Mouse (Mus musculus) kidney, embryonic 14.5 days (tissue): Measurements from ENCODE around the gene Krt71. TPM values are rescaled to one million over a fixed set of nuclear protein-coding genes. Genes with fewer than 3 reads are reported as not detected.
"Not testable (repeated sequence)": the region's sequence is repeated elsewhere in the genome, so short reads cannot be mapped to it uniquely, and the experiment has no call there.

ENCODE experiments used
- ATAC-seq: fragments of 200-750 bp; cut with Nextera tagmentation; 2 replicates; pipeline ENCODE4 v1.8.0; 2017; ENCODE audit warnings: moderate number of reproducible peaks, mild to moderate bottlenecking, moderate TSS enrichment, moderate library complexity; ENCODE audit not compliant: low FRiP score, low TSS enrichment
- H3K27ac ChIP-seq: fragments of 300-500 bp; sonication (generic); 2 replicates; pipeline ENCODE4 v1.5.1; 2014; ENCODE audit warnings: low read depth, mild to moderate bottlenecking, low read length, moderate library complexity, mixed read lengths
- H3K27me3 ChIP-seq: fragments of 300-500 bp; sonication (generic); 2 replicates; pipeline ENCODE4 v1.6.1; 2014; ENCODE audit warnings: mild to moderate bottlenecking, low read length; ENCODE audit not compliant: control insufficient read depth, insufficient read depth
- H3K36me3 ChIP-seq: fragments of 300-500 bp; sonication (generic); 2 replicates; pipeline ENCODE4 v1.6.1; 2014; ENCODE audit warnings: low read length, mixed read lengths; ENCODE audit not compliant: control insufficient read depth, insufficient read depth
- H3K4me1 ChIP-seq: fragments of 300-500 bp; sonication (generic); 2 replicates; pipeline ENCODE4 v1.6.1; 2014; ENCODE audit warnings: low read length, mixed read lengths; ENCODE audit not compliant: control insufficient read depth, insufficient read depth
- H3K4me2 ChIP-seq: fragments of 300-500 bp; sonication (generic); replicated peaks from 2 replicates; pipeline ENCODE4 v1.6.1; 2014; ENCODE audit warnings: low read depth, mild to moderate bottlenecking, low read length
- H3K4me3 ChIP-seq: fragments of 300-500 bp; sonication (generic); 2 replicates; pipeline ENCODE4 v1.5.1; 2014; ENCODE audit warnings: mild to moderate bottlenecking, low read length
- H3K9ac ChIP-seq: fragments of 300-500 bp; sonication (generic); 2 replicates; pipeline ENCODE4 v1.6.1; 2014; ENCODE audit warnings: low read depth, mild to moderate bottlenecking, low read length, moderate library complexity
- H3K9me3 ChIP-seq: fragments of 300-500 bp; sonication (generic); 2 replicates; pipeline ENCODE4 v1.6.1; 2016; ENCODE audit warnings: low read length; ENCODE audit not compliant: control insufficient read depth
- WGBS: fragments of 180-500 bp; shearing (Covaris S2); extraction: QIAGEN DNeasy Blood & Tissue Kit; methylation state at CpG from one replicate; pipeline ENCODE4 v1.1.7; 2014; 5-methylcytosine and 5-hydroxymethylcytosine counted together
- microRNA-seq: library from miRNA; unstranded; fragments of <30 nt; microRNA quantifications from one replicate; pipeline ENCODE4, GENCODE M21; 2016
- polyA plus RNA-seq: library from polyadenylated mRNA; unstranded; fragments of >200 nt; fragmentation: Nextera tagmentation; extraction: Ambion mirVana; gene quantifications from 2 replicates; pipeline ENCODE4 v1.2.1, GENCODE M21; 2014

Krt71 gene
- polyA plus RNA-seq, 1 experiment from 2014 or later = not detected

DNA sequence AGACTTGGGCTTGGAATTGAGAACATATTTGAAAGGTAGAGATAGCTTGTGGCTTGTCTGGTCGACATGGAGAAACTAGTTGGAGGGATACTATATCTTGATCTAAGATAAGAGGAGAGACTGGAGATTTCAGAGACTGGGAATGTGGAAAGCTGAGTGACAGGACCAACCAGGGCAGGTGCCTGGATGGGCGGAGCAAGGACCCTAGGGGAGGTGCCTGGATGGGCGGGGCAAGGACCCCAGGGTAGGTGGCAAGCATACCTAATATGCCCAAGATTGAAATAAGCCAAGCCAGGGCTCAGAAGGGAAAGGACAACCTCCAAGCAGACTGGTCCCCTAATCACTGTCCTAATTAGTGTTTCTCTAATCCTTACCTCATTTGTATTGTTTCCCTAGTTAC, 43.7 kb downstream of the Krt71 start:
- no peak overlapping the region for H3K27ac ChIP-seq
- H3K4me3 ChIP-seq = no peak overlapping the region
- ATAC-seq = no peak
- no peaks in the 10 kb centered on the region for H3K9me3 ChIP-seq
- H3K27me3 ChIP-seq = no peaks in the 10 kb centered on the region
- 60% methylated on average over 3 of the region's 3 CpGs for WGBS
- no peaks in the 10 kb centered on the region for H3K4me1 ChIP-seq
- H3K9ac ChIP-seq = no peak overlapping the region
- no peak overlapping the region for H3K4me2 ChIP-seq
- no peaks in the 10 kb centered on the region for H3K36me3 ChIP-seq

DNA sequence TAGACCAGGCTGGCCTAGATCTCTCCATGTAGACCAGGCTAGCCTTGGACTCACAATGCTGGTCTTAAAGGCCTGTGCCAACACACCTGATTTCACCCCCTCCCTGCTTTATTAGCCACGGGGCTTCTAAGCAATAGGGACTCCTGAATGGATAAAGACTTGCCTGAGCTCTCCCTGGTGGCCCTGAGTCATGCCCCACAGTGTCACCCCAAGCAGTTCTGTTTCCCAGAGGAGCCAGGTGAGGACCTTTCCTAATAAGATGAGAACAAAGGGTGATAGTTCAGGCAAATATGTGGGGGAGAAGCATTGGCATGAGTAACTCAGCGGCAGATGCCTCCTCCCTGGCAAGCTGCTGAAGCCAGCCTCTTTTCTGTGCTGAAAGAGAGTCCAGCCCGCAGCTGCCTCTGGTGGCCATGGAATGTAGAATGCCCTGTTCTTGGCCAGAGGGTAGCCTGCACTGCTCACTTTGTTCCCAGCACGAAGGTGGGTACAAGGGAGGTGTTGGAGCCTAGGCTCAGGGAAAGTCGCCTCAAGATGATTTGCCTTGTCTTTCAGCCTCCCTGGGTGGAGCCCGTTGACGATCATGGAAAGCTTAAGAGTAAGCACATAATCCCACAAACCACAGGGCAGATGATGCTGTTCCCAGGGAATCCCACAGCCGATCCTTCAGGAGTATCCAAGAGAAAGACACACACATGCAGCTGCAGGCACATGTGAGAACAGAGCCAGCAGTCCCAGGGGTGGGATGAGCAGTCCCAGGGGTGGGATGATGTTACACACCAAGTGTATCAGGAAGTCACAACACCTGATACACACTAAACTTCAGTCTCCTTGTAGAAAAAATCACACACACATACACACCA, 45.4 kb downstream of the Krt71 start:
- ATAC-seq = no peak
- Histone ChIP-seq H3K4me3 (no peak overlapping the region), H3K9me3 (no peaks in the 10 kb centered on the region), H3K4me1 (no peaks in the 10 kb centered on the region), H3K27me3 (no peaks in the 10 kb centered on the region), H3K27ac (no peak overlapping the region), H3K9ac (no peak overlapping the region), H3K4me2 (no peak overlapping the region), H3K36me3 (no peaks in the 10 kb centered on the region)
- WGBS = 81% methylated on average over 8 of the region's 8 CpGs

DNA sequence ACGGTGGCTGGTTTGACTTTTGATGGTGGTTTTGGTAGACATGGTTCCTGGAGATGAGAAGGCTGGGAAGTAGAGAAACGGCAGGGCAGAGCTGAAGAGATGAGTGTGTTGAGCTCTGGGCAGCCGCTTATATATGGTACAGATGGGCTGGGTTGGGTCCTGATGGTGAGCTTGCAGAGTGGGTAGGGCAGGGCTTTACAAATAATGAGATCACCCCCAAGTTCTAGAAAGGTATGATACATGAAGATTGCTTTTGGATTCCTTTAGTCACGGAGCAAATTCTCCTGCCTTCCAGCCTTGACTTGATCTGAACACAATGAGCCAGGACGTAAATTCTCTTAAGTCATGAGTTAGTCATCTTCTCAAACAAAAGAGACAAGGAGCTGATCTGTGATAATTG, 48.7 kb downstream of the Krt71 start, which contains the start of gene Krt6a:
Gene Krt6a (minus strand): TSS at position 101 of the 400 bp plus-strand sequence.
- no peak for ATAC-seq
- H3K36me3 ChIP-seq = no peaks in the 10 kb centered on the region
- WGBS = 91% methylated on average over 5 of the region's 5 CpGs
- H3K9ac ChIP-seq = no peak within 1 kb of the TSS
- H3K9me3 ChIP-seq = no peaks in the 10 kb centered on the region
- H3K27me3 ChIP-seq = no peaks in the 10 kb centered on the region
- H3K4me3 ChIP-seq = no peak within 1 kb of the TSS
- no peak within 1 kb of the TSS for H3K4me2 ChIP-seq
- H3K27ac ChIP-seq = no peak within 1 kb of the TSS
- no peaks in the 10 kb centered on the region for H3K4me1 ChIP-seq

DNA sequence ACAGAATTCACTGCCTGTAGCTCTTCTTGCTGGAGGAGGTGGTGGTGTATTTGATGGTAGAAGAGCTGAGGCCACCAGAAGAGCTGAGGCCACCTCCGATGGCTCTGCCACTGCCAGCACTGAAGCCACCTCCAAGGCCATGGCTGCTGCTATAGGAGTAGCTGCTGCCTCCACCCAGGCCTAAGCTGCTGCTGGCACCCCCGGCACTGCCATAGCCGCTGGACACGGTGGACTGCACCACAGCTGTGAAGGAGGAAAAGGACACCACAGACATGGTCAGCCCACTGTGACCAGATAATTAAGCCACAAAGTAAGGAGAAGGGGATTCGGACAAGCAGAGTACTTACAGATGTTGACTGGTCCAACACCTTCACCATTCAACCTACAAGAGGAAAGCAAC, 52.4 kb downstream of the Krt71 start:
- not testable (repeated sequence) for H3K4me3 ChIP-seq, H3K4me2 ChIP-seq, H3K36me3 ChIP-seq, H3K27me3 ChIP-seq, H3K4me1 ChIP-seq, H3K27ac ChIP-seq, H3K9ac ChIP-seq, H3K9me3 ChIP-seq
- 58% methylated on average over 5 of the region's 5 CpGs for WGBS
- ATAC-seq = peak; percentile 72; the same call in 1 of the 2 replicates

DNA sequence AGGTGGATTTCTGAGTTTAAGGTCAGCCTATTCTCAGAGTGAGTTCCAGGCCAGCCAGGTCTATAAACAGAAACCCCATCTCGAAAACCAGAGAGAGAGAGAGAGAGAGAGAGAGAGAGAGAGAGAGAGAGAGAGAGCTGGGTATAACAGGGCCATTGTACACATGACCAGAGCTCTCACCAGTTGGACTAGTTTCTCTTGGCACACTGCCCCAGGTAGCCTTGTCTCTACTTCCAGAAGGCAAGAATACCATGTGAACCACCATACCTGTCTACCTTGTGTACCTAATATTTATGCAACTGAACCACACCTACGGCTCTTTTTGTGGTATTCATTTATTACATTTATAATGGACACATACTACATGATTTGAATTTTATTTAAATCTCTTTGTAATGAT, 54.7 kb downstream of the Krt71 start:
- Histone ChIP-seq H3K4me3 (no peak overlapping the region), H3K4me1 (no peaks in the 10 kb centered on the region), H3K4me2 (no peak overlapping the region), H3K9ac (no peak overlapping the region), H3K36me3 (no peaks in the 10 kb centered on the region), H3K27ac (no peak overlapping the region), H3K9me3 (no peaks in the 10 kb centered on the region), H3K27me3 (no peaks in the 10 kb centered on the region)
- WGBS = 75% methylated on average over 2 of the region's 2 CpGs
- no peak for ATAC-seq

Small RNAs within 50 kb of the gene (microRNA-seq; reads per million reads assigned to microRNA genes)
- not detected for gene Gm44323
- not detected for gene Gm44342

Other genes with a start within 250 kb of the Krt71 start
- gene Gm49425, start 225.8 kb downstream of the Krt71 start, polyA plus RNA-seq = not detected in 2 replicates
- not detected in 2 replicates for gene Krt84, start 210.3 kb downstream of the Krt71 start, polyA plus RNA-seq
- gene Krt82, start 192.4 kb downstream of the Krt71 start, polyA plus RNA-seq = not detected in 2 replicates
- gene Krt90, start 180.2 kb downstream of the Krt71 start, polyA plus RNA-seq = 0.17 and 0.22 TPM in 2 replicates
- 0.11 and 0.23 TPM in 2 replicates for gene Krt75, start 169.2 kb downstream of the Krt71 start, polyA plus RNA-seq
- gene Gm5414, start 114.9 kb downstream of the Krt71 start, polyA plus RNA-seq = not detected in 2 replicates
- gene Gm5478, start 95.7 kb downstream of the Krt71 start, polyA plus RNA-seq = not detected in 2 replicates
- gene Krt6b, start 62.8 kb downstream of the Krt71 start, polyA plus RNA-seq = not detected in 2 replicates
- not detected in 2 replicates for gene Krt6a, start 48.8 kb downstream of the Krt71 start, polyA plus RNA-seq
- gene Krt5, start 30.2 kb downstream of the Krt71 start, polyA plus RNA-seq = not detected in 2 replicates
- not detected in 2 replicates for gene Krt72, start 43.4 kb upstream of the Krt71 start, polyA plus RNA-seq
- not detected in 2 replicates for gene Krt73, start 59.2 kb upstream of the Krt71 start, polyA plus RNA-seq
- not detected in 2 replicates for gene Krt2, start 75.1 kb upstream of the Krt71 start, polyA plus RNA-seq
- 0.93 and 1.8 TPM in 2 replicates for gene Krt1, start 107.7 kb upstream of the Krt71 start, polyA plus RNA-seq
- gene Krt77, start 126.6 kb upstream of the Krt71 start, polyA plus RNA-seq = 0.06 TPM in 1 of 2 replicates, not detected in the other
- not detected in 2 replicates for gene Krt76, start 149.8 kb upstream of the Krt71 start, polyA plus RNA-seq
- 0.11 and 0.38 TPM in 2 replicates for gene Krt4, start 181.6 kb upstream of the Krt71 start, polyA plus RNA-seq
- gene Krt79, start 197.2 kb upstream of the Krt71 start, polyA plus RNA-seq = 0.41 and 0.49 TPM in 2 replicates
- gene Krt78, start 211.2 kb upstream of the Krt71 start, polyA plus RNA-seq = not detected in 2 replicates